Mouse (Mus musculus): Measurements from ENCODE around the gene Slc25a39. TPM values are rescaled to one million over a fixed set of nuclear protein-coding genes. Genes with fewer than 3 reads are reported as not detected.

The Slc25a39 gene
- 234 and 252 TPM in 2 replicates for polyA plus RNA-seq (2015; fragmentation: Nextera tagmentation; extraction: Ambion mirVana)

DNA sequence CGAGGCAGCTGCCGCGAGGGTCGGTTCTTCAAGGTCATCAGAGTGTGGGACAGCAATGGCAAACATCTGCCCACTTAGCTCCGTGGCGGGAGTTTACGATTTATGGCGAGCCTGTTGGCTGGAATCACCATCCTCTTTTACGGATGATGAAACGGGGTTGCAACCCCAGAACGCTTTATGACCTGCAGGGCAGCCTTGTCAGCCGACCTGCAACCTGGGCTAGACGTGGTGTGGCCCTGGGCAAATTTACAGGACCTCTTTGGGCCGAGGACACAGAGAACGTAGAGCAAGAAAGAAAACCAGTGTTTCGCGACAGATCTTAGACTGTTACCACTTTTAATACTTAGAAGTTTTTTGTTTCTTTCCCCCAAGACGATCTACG, at the start of gene Slc25a39:
Slc25a39 (minus strand) TSS at position 113 of the 382 bp plus-strand sequence.
- Histone ChIP-seq H3K4me2 (ENCODE audit: low read depth, low read length) (peak within 1 kb of the TSS; percentile 95), H3K4me1 (replicated peaks; ENCODE audit: control insufficient read depth, insufficient read depth, low read length) (peaks cover 24% of the 10 kb centered on the region), H3K36me3 (ENCODE audit: control insufficient read depth, insufficient read depth, low read length) (peaks cover 13% of the 10 kb centered on the region), H3K9me3 (ENCODE audit: control insufficient read depth, low read length) (no peaks in the 10 kb centered on the region), H3K9ac (ENCODE audit: low read length) (peak within 1 kb of the TSS; percentile 95), H3K27ac (ENCODE audit: low read length) (peak within 1 kb of the TSS; percentile 94), H3K27me3 (ENCODE audit: control insufficient read depth, insufficient read depth, low read depth, low read length) (no peaks in the 10 kb centered on the region), H3K4me3 (ENCODE audit: low read length) (peak within 1 kb of the TSS; percentile 97)
- WGBS = under 1% methylated on average over 19 of the region's 19 CpGs
- ATAC-seq (ENCODE audit: low read depth) = no peak

DNA sequence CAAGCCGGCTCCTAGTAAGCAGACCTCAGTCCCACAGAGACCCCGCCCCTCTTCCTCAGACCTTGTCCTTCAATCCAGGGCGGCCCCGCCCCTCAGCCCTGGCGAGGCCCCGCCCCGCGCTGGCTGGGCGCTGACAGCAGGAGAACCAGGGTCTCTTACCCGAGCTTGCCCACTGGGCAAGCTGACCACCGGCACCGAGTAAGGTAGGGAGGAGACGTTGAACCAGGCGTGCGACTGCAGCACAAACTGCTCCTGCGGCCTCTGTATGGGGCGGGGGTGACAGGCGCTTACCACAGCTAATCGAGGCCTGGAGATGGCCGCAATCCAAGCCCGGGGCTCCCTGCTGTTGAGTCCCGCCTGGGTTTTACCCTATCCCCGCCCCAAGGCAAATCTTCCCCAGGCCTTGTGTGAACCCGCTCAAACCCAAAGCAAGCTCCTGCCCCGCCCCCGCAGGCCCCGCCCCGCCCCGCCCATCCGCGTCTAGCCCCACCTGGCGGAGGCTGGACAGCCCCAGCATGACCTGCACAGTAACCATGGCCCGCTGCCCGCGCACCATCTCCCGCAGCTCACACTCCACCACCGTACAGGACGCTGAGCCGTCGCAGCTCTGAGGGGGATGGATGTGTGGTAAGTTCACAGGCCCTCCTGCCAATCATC, 48.1 kb upstream of the Slc25a39 start:
- Histone ChIP-seq H3K4me3 (ENCODE audit: low read length) (peak overlapping the region; percentile 58), H3K4me2 (ENCODE audit: low read depth, low read length) (peak overlapping the region; percentile 96), H3K27ac (ENCODE audit: low read length) (peak overlapping the region; percentile 65), H3K9me3 (ENCODE audit: control insufficient read depth, low read length) (no peaks in the 10 kb centered on the region), H3K4me1 (replicated peaks; ENCODE audit: control insufficient read depth, insufficient read depth, low read length) (peaks cover 22% of the 10 kb centered on the region), H3K36me3 (ENCODE audit: control insufficient read depth, insufficient read depth, low read length) (no peaks in the 10 kb centered on the region), H3K9ac (ENCODE audit: low read length) (peak overlapping the region; percentile 68), H3K27me3 (ENCODE audit: control insufficient read depth, insufficient read depth, low read depth, low read length) (no peaks in the 10 kb centered on the region; the same call in 1 of the 2 replicates)
- under 1% methylated on average over 40 of the region's 40 CpGs for WGBS
- peak; percentile 94 for ATAC-seq (ENCODE audit: low read depth)

DNA sequence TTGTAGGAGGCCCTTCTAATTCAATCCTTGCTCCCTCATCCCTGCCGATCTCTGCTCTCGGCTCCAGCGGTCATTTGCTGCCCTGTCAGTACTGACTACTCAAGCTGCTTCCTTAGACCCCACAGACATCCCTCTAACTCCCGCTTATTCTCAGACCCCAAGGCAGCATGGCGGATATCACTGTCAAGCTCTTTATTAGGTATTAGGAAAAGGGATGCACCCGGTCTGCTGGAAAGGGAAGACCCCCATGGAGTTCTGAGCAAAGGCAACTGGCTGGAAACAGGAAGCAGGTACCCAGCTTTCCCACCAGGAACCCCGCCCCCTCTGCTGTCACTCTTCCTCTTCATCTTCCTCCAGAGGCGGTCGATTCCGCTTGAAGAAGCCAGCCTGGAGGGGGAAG, 45.4 kb upstream of the Slc25a39 start:
- H3K4me1 ChIP-seq (replicated peaks; ENCODE audit: control insufficient read depth, insufficient read depth, low read length) = peaks cover 31% of the 10 kb centered on the region
- ATAC-seq (ENCODE audit: low read depth) = no peak
- H3K27ac ChIP-seq (ENCODE audit: low read length) = no peak overlapping the region
- no peaks in the 10 kb centered on the region; the same call in 1 of the 2 replicates for H3K27me3 ChIP-seq (ENCODE audit: control insufficient read depth, insufficient read depth, low read depth, low read length)
- no peaks in the 10 kb centered on the region for H3K9me3 ChIP-seq (ENCODE audit: control insufficient read depth, low read length)
- no peak overlapping the region for H3K9ac ChIP-seq (ENCODE audit: low read length)
- H3K4me2 ChIP-seq (ENCODE audit: low read depth, low read length) = no peak overlapping the region
- no peaks in the 10 kb centered on the region for H3K36me3 ChIP-seq (ENCODE audit: control insufficient read depth, insufficient read depth, low read length)
- no peak overlapping the region for H3K4me3 ChIP-seq (ENCODE audit: low read length)
- WGBS = 12% methylated on average over 10 of the region's 10 CpGs

DNA sequence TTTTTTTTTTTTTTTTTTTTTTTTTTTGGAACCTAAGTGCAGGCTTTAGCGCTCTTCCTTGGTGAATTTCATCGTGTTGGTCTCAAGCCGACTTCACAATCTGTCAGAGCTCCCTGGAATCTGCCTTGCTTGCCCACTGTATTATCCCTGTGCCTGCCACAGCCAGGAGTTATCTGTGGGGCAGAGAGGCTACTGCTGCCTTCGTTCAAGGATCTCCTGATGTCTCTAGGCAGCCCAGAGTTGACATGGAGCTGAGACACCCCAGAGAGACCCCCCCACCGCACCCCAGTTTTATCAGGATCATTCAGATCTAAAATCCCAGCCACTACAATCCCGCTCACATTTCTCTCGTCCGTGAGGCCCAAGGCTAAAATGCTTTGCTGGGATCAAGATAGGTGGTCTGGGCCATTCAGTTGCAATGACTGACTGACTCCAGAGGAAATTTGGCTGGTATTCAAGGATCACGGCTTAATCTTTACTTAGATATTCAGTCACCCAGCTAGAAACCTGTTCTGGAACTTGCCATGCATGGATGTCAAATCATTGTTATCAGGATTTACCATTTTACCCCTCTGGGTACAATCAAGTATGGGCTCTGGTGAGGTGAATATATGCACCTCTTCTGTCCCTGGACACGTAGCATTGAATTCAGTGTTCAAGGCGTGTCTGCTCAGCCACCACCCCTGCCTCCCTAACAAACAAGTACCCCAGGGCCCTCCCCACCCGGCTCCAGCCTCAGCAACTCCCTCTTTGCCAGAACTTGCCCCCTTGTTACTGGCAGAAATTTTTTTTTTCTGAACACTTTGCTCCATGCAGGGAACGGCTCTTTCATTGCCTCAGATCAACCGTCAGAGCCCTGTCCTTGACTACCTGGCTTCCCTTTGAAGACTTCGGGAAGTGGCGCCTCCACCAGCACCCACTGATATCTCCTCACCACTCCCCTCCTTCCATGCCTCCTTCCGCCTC, 41.6 kb upstream of the Slc25a39 start:
- H3K4me2 ChIP-seq (ENCODE audit: low read depth, low read length) = no peak overlapping the region
- H3K4me1 ChIP-seq (replicated peaks; ENCODE audit: control insufficient read depth, insufficient read depth, low read length) = peaks cover 42% of the 10 kb centered on the region
- no peak overlapping the region for H3K27ac ChIP-seq (ENCODE audit: low read length)
- no peaks in the 10 kb centered on the region for H3K36me3 ChIP-seq (ENCODE audit: control insufficient read depth, insufficient read depth, low read length)
- 34% methylated on average over 17 of the region's 17 CpGs for WGBS
- ATAC-seq (ENCODE audit: low read depth) = no peak
- no peak overlapping the region for H3K4me3 ChIP-seq (ENCODE audit: low read length)
- H3K9me3 ChIP-seq (ENCODE audit: control insufficient read depth, low read length) = no peaks in the 10 kb centered on the region
- no peaks in the 10 kb centered on the region for H3K27me3 ChIP-seq (ENCODE audit: control insufficient read depth, insufficient read depth, low read depth, low read length)
- no peak overlapping the region for H3K9ac ChIP-seq (ENCODE audit: low read length)

DNA sequence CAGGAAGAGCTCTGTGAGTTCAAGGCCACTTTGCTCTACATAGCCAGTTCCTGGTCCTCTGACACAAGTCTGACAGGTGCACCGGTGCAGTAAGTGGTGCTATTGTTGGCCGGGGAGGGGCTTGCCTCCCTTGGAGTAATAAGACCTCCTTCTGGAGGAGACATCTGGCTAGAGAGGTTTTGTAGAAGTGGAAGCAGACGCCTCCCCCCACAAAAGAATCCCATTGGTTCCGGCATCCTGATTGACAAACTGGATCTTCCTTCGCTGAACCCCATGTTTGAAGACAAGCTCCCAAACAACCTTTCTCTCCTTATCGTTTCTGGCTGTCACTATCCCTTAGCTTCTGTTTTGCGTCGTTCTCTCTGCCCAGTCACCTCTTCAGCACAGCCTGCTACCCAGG, 40.6 kb upstream of the Slc25a39 start:
- Histone ChIP-seq H3K9ac (ENCODE audit: low read length) (no peak overlapping the region), H3K36me3 (ENCODE audit: control insufficient read depth, insufficient read depth, low read length) (peaks cover 2% of the 10 kb centered on the region), H3K4me1 (replicated peaks; ENCODE audit: control insufficient read depth, insufficient read depth, low read length) (peaks cover 45% of the 10 kb centered on the region), H3K27me3 (ENCODE audit: control insufficient read depth, insufficient read depth, low read depth, low read length) (no peaks in the 10 kb centered on the region), H3K27ac (ENCODE audit: low read length) (no peak overlapping the region), H3K4me3 (ENCODE audit: low read length) (no peak overlapping the region), H3K4me2 (ENCODE audit: low read depth, low read length) (no peak overlapping the region), H3K9me3 (ENCODE audit: control insufficient read depth, low read length) (no peaks in the 10 kb centered on the region)
- no peak for ATAC-seq (ENCODE audit: low read depth)
- WGBS = 18% methylated on average over 8 of the region's 8 CpGs

DNA sequence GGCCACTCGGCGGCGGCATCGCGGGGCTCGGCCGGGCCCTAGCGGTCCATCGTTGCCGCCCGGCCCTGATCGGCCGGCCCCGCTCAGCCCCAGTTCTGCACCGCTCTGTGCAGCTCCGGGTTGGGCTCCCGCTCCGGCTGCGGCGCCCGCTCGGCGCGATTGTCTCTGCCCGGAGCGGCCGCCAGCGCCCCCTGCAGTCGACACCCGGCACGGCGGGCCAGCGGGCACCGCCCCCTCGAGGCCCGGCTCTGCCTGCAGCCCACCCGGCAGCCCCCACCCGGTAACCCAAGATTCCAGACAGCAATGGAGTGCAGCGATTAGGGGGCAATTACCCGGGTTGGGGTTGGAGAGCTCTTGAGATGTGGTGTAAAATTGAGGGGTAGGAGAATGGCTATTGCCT, 39.8 kb upstream of the Slc25a39 start, which contains the start of gene Fam171a2:
Fam171a2 (minus strand) TSS at position 186 of the 400 bp plus-strand sequence.
- H3K4me1 ChIP-seq (replicated peaks; ENCODE audit: control insufficient read depth, insufficient read depth, low read length) = peaks cover 42% of the 10 kb centered on the region
- ATAC-seq (ENCODE audit: low read depth) = peak; percentile 73
- under 1% methylated on average over 40 of the region's 40 CpGs for WGBS

DNA sequence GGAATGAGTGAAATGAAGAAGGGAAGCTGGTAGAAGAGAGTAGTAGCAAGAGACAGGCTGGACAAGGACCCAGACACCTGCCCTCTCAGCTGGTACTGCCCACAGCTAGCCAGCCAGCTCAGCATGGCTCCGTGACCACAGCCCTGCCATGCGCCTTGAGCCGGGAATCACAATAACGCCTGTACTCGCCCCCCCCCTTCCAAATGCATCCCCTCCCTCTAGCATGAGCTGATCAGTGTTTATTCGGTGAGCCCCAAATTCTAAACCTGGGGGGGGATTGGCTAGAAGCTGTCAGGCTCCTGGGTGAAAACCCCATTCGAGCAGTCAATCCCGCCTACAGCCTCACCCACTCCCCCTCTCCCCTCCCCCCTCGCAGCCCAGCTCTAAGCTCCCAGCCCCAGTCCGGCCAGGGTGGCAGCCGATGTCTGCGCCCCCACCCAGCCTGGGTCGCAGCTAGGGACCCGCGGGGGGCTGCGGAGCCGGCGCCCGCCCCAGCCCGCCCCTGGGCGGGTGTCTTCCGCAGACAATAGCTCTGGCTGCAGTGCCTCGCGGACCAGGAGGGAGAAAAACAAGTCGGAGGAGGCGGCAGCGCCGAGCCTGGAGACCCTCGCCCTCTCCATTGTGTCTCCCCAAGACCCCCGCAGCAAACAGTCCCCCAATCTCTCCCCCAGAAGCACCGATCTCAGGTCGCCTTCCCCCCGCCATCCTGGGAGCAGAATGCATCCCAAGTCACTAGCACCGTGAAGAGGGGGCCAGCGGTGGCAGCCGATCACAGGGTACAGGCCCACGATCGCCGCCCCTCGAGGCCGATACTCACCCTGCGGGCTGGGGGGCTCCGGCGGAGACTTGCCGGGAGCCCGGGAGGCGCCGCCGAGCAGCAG, 39.1 kb upstream of the Slc25a39 start:
- 1% methylated on average over 45 of the region's 49 CpGs for WGBS
- peaks cover 10% of the 10 kb centered on the region for H3K36me3 ChIP-seq (ENCODE audit: control insufficient read depth, insufficient read depth, low read length)
- peak overlapping the region; percentile 89 for H3K27ac ChIP-seq (ENCODE audit: low read length)
- peaks cover 42% of the 10 kb centered on the region for H3K4me1 ChIP-seq (replicated peaks; ENCODE audit: control insufficient read depth, insufficient read depth, low read length)
- H3K27me3 ChIP-seq (ENCODE audit: control insufficient read depth, insufficient read depth, low read depth, low read length) = no peaks in the 10 kb centered on the region
- peak overlapping the region; percentile 83 for H3K4me2 ChIP-seq (ENCODE audit: low read depth, low read length)
- peak overlapping the region; percentile 88 for H3K4me3 ChIP-seq (ENCODE audit: low read length)
- peak; percentile 46 for ATAC-seq (ENCODE audit: low read depth)
- peak overlapping the region; percentile 98 for H3K9ac ChIP-seq (ENCODE audit: low read length)
- no peaks in the 10 kb centered on the region for H3K9me3 ChIP-seq (ENCODE audit: control insufficient read depth, low read length)

More for the DNA sequence above, 39.8 kb upstream of the Slc25a39 start, which contains the start of gene Fam171a2:
- H3K36me3 ChIP-seq (ENCODE audit: control insufficient read depth, insufficient read depth, low read length) = peaks cover 5% of the 10 kb centered on the region
- H3K9ac ChIP-seq (ENCODE audit: low read length) = peak within 1 kb of the TSS; percentile 98
- H3K27me3 ChIP-seq (ENCODE audit: control insufficient read depth, insufficient read depth, low read depth, low read length) = no peaks in the 10 kb centered on the region
- H3K9me3 ChIP-seq (ENCODE audit: control insufficient read depth, low read length) = no peaks in the 10 kb centered on the region
- H3K4me3 ChIP-seq (ENCODE audit: low read length) = peak within 1 kb of the TSS; percentile 88
- H3K27ac ChIP-seq (ENCODE audit: low read length) = peak within 1 kb of the TSS; percentile 89
- peak within 1 kb of the TSS; percentile 83 for H3K4me2 ChIP-seq (ENCODE audit: low read depth, low read length)

DNA sequence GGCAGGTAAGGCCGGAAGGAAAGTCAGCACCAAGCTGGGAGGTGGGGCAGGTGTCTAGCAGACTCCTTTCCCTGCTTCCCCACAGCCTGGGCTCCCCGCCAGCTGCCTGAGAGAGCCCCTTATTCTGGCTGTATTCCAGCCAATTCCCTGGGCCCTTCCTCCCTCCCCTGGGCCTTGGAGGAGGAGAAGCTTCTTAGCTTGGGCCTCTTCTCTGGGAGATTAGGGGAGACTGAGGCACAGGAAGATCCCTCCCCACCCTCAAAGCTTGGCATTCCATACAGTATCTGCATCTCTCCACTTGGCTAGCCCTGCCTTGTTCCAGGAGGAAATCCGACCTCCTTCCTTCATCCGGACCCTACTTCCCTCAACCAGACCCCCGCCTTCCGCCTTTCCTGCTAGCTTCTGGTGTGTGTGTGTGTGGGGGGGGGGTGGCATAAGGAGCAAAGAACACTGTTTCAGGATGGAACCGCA, 38.2 kb upstream of the Slc25a39 start:
- peaks cover 18% of the 10 kb centered on the region for H3K36me3 ChIP-seq (ENCODE audit: control insufficient read depth, insufficient read depth, low read length)
- H3K4me3 ChIP-seq (ENCODE audit: low read length) = peak overlapping the region; percentile 88
- peak overlapping the region; percentile 98 for H3K9ac ChIP-seq (ENCODE audit: low read length)
- ATAC-seq (ENCODE audit: low read depth) = peak; percentile 52
- H3K27me3 ChIP-seq (ENCODE audit: control insufficient read depth, insufficient read depth, low read depth, low read length) = no peaks in the 10 kb centered on the region
- under 1% methylated on average over 7 of the region's 7 CpGs for WGBS
- no peaks in the 10 kb centered on the region for H3K9me3 ChIP-seq (ENCODE audit: control insufficient read depth, low read length)
- peaks cover 42% of the 10 kb centered on the region for H3K4me1 ChIP-seq (replicated peaks; ENCODE audit: control insufficient read depth, insufficient read depth, low read length)
- peak overlapping the region; percentile 89 for H3K27ac ChIP-seq (ENCODE audit: low read length)
- peak overlapping the region; percentile 83 for H3K4me2 ChIP-seq (ENCODE audit: low read depth, low read length)

Measured in lung, embryonic 16.5 days (tissue).